Mouse (Mus musculus): ENCODE data around the gene Adck2. TPM values are rescaled to one million over a fixed set of nuclear protein-coding genes. Genes with fewer than 3 reads are reported as not detected.

Adck2 gene
- total RNA-seq, 2 experiments from 2014 or later, result 30.7 to 35.1 TPM

DNA sequence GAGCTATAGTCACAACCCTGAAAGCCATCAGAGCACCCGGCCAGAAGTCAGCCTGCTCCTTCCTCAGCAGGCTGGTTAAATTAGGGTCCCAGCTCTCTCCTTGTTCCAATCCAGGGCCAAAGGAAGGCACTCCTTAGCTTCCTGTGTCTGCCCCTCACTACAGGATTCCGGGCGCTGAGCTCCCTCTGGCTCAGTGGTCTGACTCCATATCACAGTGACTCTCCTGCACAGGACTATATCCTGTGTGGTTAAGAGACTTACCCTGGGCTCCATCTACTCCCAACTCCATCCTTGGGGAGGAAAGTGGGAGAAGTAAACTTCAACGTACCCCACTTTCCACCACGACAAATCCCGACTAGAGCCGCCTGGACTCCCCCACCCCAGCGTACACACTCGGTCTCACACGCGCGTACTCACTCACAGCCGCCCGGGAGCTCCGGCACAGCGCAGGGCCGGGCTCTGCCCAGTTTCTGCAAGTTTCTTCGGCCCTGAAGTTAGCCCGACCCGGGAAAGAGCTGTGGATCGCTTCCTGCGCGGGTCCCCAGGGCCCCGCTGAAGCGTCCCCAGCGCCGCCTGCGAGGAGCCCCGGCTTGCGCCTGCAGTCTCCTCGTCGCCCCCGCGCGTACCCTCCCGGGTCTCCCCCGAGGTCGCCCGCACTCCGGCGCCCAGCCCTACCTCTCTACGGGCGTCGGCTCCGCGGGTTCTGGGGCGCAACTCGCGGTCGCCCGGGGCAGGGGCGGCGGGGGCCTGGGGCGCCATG, 16.6 kb upstream of the Adck2 start:
- DNase-seq (ENCODE audit: low spot score in 2 of 2), result peak in 1 of 2 experiments; percentile 27

DNA sequence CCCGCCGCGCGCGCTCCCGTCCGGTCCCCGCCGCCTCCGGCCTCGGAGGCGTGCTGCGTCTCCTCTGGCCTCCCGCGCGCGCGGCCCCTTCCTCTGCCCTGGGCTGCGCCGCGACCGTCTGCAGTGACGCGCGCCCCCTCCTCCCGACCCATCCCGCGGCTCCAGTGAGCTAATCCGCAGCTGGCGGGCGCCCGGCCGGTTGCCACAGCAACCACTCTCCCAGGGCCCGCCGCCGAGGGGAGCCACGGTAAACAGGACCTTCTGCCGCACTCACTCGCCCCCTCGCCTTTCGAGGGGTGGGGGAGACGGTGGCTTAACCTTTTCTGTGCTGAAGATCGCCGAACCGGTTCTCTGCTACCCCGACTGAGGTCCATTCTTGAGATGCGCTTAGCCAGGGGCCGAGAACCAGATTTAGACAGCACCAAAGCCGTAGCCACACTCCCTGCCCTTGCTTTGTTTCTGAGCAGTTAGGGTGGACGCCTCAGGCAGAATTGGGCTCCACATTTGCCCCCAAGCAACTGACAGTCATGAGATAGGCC, 15.9 kb upstream of the Adck2 start, which contains the start of gene Dennd2a:
Gene Dennd2a, minus strand, starts transcription at position 145 of the 539 bp plus-strand sequence.
- peak; percentile 80 to 87 for DNase-seq (ENCODE audit: low spot score in 2 of 2)

DNA sequence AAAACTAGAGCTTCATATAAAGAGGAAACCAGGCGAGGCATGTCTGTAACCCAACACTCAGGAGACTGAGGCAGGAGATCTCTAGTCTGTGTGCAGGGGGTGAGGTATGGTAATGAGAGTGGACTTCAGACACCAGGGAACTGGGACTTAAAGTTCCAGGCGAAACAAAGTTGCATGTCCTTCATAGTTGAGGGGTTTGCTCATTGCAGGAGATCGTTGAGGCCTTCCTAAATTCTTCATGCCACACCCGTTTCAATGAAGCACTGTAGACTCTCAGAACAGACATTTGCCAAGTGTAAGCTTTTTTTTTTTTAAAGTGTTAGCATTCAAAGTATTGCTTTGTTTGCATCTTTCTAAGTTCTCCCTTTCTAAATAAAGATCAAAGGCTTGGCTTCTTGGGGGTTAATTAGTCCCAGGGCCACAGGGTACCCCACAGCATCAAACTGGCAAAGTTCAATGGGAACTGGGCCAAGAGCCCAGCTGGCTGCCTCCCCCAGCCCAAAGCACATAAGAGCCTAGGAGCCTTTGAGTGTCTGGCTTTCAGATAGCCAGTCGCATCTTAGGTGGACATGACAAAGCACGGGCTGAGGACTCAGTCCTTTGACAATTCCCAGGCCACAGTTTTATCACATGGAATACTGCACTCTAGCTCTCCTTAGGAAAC, 14.3 kb upstream of the Adck2 start:
- DNase-seq (ENCODE audit: low spot score in 2 of 2), result no peak

DNA sequence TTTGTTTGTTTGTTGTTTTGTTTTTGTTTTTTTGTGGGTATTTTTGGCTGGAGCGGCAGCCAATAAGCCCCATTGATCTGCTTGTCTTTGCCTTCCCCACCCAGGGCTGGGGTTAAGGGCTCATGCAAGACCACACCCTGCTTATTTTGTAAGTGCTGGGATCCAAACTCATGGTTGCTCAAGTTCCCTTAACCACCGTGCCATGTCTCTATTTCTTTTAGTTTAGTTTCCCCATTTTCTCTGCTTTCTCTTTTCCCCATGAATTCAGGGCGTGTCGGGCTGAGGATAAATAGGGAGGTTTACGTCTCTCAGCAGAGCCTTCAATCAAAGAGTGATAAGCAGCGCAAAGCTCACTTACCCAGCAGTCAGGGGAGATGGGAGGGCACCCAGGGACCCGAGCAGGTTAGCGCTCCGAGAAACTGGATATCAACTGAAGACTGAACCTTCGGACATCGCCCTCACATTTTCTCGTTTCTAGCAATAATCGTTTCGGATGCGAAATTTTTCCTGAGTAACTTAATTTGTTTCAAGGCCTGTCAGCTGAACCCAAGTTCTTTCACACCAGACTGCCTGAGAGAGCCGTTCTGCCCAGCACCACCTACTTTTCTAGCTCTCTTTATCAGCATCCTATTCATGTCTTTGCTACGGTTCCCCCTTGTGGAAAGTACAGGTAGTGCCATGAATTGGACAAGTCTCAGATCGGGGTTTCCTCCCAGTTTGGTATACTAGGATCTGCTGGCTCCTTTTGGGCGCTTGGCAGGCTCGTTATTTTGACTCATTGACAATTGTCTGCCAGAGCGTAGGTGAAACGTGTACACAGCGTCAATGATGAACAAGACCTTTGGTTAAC, 11.3 kb upstream of the Adck2 start:
- peak; percentile 86 to 87 for DNase-seq (ENCODE audit: low spot score in 2 of 2)

DNA sequence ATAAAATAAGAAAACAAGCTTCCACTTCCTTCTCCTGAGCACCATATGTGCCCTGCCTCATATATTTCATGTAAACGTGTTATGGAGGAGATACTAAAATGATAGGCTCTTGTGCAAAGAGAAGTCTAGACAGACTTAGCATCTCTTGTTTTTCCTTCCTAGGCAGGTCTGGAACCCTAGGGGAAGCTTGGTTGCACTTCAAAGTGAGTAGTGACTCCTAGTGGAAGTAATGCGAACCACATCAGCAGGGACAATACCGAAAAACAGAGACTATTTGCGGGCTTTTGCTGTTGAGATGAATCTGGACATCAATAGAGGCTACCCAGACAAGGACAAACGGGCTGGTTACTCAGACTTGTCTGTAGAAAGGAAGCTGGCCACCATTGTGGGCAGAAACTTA, 6.1 kb upstream of the Adck2 start:
- DNase-seq (ENCODE audit: low spot score in 2 of 2), result no peak

DNA sequence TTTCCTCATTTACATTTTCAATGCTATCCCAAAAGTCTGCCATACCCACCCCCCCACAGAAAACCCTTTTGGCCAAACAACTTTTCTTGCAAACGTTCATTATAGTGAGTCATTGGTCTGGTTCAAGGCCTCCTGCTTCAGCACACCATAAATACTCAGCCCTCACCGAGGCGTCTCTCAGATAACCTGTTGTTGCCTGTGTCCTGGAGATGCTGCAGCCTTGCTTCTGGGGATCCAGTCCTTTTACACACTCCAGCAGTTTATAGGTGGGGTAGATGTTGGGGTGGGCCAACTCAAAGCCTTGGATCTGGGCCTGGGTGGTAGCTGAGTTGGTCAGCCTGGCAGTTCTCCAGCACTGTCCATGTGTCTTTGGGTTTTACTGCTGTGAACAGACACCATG, 3.2 kb upstream of the Adck2 start:
- no peak for DNase-seq (ENCODE audit: low spot score in 2 of 2)

DNA sequence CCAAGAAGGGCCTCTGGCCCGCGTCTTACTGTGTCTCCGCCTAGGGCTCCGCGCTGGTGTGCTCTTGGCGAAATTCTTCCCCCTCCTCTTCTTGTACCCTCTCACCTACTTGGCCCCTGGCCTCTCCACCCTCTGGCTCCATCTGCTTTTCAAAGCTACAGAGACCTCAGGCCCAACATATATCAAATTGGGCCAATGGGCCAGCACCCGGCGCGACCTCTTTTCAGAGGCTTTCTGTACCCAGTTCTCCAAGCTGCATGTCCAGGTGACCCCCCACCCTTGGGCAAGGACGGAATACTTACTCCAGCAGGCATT, 839 bp downstream of the Adck2 start:
- DNase-seq (ENCODE audit: low spot score in 2 of 2), result no peak

DNA sequence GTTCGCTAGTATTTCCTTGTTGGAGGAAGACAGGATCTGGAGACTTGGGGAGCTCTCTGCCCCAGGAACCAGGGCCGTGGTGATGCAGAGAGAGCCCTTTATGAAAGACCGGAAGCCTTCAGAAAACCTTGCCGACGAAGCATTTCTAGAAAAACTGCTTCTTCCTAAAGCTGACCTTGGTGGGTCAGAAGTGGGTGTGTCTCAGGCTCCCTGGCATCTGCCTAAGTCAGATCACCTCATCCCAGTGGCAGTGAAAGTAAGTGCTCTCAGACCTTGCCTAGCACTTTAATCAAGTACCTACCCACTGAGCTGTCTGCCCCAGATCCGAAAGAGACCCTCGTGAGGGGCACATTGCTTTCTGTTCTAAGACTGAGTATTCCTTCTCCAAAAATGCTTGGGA, 1.3 kb downstream of the Adck2 start:
- DNase-seq (ENCODE audit: low spot score in 2 of 2), result no peak

DNA sequence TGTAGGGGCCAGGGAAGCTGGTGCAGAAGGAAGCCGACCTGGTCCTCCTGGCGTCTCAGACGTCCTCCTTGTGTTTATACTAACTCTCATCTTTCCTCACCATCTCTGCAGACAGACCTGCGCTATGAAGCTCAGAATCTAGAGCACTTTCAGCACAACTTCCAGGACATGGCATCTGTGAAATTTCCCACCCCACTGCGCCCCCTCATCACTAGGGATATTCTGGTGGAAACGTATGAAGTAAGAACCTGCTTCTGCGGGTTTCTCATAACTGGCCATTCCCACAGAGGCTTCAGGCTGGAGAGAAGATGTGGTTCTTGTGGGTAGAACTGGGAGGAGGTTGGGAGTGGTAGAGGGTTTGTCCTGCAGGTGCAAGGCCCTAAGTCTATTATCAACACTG, 5.9 kb downstream of the Adck2 start:
- DNase-seq (ENCODE audit: low spot score in 2 of 2), result peak; percentile 25 to 55

DNA sequence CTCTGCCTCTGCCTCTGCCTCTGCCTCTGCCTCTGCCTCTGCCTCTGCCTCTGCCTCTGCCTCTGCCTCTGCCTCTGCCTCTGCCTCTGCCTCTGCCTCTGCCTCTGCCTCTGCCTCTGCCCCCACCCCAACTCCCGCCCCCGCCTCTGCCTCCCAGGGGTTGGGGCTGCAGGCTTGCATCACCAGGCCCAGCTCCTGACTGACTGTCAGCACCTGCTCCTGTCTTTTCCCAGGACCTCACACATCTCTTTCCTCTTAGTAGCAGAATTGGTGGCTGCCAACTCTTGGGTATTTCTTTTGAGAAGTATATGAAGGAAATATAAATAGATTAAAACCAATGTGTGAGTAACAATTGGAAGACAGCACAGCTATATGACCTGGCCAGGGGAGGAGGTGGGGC, 6.9 kb downstream of the Adck2 start:
- no peak for DNase-seq (ENCODE audit: low spot score in 2 of 2)

DNA sequence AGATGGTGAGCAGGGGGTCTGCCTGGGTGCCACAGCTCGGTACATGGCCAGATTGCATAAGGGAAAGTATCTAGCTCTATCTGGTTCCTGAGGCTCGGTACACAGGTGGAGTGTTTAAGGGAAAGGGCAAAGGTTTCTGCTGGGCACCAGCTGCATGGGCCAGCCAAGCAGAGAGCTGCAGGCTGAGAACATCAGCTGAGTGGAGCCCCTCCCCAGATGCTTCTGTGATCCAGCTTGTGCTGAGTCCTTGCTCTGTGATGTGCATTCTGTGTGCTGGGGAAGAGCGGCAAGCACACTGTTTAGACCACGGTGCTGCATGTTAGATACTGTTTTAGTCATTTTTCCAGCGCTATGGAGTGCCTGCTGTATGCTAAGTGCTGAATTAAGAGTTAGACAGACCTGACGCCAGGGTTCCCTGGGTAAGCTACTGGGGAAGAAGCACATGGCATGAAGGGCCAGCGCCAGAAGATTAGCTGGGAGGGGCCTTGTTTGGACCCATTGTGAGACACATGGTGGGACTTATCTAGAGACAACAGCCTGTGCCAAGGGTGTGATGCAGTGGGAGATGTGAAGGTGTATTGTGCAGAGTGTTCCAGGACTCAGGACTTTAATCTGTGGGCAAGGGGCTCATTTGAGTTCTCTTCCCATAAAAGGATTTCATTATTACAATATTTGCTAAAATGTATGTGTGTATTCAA, 7.6 kb downstream of the Adck2 start:
- DNase-seq (ENCODE audit: low spot score in 2 of 2), result no peak

DNA sequence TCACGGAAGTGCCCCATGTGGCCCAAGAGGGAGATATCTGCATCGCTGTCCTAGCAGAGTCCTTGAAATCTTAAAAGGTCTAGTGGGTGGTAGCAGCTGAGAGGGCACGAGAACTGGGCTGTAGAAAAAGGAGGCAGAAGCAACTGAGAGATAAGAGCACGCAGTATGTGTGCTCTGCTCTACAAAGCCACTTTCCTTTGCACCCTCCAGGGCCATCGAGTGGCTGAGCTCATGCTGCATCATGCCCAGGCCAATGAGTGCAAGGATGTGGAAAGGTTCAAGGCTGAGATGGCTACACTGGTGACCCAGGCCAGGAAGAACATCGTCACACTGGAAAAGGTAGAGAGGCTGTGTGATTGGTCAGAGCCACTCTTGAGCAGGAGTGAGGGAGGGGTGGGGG, 11.8 kb downstream of the Adck2 start, which contains the start of gene Gm42420:
Gene Gm42420, plus strand, starts transcription at position 237 of the 400 bp plus-strand sequence.
- no peak for DNase-seq (ENCODE audit: low spot score in 2 of 2)

DNA sequence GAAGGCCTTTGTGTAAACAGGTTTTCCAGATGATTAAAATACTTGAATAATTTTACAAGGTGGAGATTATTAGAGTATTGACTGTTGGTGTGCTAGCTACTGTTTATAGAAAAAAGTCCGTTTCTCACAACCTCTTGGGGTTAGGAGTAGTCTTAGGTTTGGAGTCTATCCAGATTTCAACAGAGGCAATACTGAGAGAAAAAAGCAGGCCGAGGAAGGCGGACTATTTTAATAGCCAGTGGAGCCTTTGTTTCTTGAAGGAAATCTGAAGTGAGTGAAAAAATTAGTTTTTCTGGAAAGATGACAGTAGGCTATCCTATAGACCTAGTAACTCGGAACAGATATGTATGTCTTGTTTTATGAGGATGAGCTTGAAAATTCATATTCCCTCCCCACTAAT, 17.8 kb downstream of the Adck2 start:
- no peak for DNase-seq (ENCODE audit: low spot score in 2 of 2)

DNA sequence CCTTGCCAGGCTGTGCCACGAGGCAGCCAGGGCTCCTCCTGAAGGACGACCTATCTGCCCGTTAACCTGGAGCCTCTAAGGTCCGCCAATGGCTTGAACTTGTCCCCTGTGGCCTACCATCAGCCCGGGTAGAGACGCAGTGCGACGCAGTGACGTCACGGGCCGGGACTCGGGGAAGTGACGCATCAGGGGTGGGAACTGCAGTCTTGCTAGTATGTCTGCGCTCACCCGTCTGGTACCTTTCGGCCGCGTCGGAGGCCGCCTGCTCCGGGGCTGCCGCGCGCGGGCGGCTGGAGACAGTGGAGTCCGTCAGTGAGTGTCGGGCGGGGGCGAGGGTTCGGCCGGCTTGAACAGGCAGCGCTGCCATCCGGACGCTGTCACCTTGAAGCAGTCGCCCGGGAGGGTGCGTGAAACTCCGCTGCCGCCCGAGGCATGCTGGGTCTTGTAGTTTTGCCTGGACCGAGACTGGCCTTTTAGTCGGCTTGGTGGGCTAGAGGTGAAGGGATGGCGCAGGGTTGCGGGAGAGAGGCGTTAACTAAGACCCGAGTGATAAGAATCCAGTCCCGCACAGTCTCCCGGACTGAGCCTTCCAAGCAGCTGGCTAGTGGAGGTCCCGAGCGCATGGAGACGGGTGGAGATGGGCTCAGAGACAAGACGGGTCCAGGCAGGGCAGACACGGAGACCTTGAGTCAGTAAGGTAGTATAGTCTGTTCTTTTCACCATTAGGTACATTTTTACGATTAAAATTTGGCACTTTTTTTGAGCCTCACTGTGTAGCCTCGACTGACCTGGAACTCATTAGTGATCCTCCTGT, 18.9 kb downstream of the Adck2 start, which contains the start of gene Ndufb2:
Gene Ndufb2, plus strand, starts transcription at position 174 of the 814 bp plus-strand sequence.
- peak; percentile 95 to 96 for DNase-seq (ENCODE audit: low spot score in 2 of 2)

DNA sequence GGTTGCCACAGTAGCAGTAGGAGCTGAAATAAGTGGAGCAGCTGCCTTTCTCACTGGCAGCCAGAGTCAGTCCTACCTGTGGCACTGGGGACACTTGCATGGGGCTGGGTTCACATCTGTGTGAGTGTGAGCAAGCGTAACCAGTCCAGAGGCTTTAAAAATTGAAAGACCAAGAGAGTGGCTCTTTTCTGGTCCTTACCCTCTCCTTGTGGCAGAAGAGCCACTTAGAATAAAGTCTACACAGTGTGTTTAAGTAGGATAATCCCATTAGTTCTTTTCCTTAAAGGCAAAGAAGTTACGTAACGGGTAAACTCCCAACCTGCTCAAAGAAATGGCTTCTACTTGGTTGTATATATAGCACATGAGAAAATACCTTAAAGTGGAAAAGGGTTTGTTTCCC, 27.2 kb downstream of the Adck2 start:
- no peak for DNase-seq (ENCODE audit: low spot score in 2 of 2)

DNA sequence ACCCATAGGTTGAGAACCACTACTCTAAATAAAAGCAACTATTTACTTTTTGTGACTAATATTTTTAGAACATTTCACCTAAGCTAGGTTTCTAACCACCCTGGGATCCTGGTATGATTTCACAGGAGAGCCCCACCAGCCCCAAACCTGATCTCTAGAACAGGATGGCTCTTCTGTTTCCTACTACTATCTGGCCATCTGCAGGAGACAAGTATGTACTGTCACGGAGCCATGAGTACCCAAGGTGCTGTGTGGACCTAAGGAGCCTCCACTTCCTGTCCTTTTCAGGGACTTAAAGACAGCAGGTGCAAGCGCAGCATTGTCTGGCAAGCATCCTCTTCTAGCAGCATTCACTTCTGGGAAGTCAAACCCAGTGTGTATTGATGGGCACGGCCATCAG, 28.2 kb downstream of the Adck2 start:
- no peak for DNase-seq (ENCODE audit: low spot score in 2 of 2)

DNA sequence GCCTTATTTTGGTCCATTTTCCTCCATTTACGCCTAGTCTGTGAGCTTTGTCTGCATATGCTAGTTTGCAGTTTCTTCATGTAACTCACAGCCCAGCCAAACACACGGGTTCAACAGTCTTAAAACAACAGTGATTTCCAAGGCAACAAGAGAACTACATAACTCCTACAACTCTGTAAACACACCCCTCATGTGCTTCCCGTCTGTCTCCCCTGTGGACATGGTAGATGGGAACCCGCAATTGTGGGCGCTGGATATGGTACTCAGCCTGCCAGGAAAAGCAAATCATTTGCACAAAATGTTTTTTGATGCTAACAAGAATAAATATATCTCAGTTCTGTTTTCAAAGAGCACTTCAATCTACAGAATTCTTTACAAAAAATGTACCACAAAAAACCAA, 30.9 kb downstream of the Adck2 start:
- DNase-seq (ENCODE audit: low spot score in 2 of 2), result peak in 1 of 2 experiments; percentile 32

DNA sequence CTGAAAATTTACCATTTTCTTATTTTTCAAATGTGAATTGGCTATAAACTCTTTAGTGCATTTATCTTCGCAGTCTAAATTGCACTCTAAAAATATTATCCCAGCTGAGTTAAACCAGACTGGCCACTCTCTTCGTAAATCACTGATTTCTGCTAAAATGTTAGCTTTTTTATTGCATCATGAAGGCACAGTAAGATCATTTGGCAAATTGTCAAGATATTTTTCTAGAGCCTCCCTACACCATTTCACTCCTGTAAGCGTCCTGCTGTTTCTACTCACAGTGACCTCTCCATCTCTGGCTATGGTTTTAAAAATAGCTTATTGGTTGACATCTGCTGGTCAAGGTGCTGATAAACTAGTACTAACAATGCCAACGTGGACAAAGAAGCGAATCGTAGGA, 32.4 kb downstream of the Adck2 start:
- DNase-seq (ENCODE audit: low spot score in 2 of 2), result no peak

DNA sequence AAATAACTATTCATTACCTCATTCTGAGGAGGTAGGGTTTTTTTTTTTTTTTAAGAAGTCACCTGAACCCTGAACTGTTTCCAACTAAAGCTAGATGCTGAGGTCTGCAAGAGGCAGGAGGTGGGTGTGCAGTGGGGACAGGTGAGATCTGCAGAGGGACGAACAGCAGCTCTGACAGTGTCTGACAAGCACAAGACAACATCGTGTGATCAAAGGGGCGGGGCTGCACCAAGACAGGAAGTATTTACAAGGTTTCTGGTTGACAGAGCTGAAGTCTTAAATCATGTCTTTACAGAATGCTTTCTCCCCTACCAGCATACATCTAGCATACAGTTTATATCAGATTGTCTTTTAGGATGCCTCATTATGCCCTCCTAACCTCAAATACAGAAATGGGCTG, 33.2 kb downstream of the Adck2 start:
- no peak for DNase-seq (ENCODE audit: low spot score in 2 of 2)

DNA sequence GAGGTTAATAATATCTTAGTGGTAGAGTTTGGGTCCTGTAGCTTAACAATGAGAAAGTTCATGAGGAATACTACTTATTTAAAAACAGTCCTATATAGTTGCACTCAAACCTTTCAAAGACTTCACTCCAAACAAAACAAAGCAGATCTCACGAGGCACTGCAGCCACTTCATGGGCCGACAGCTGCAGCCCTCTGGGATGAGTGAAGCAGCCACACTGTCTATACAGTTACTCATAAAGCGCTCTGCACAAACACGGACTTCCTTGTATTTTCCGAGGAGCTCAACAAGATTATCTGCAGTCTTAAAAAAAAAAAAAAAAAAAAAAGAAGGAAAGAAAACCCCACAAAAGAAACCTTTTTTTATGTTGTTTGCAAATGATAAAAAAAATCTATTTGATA, 33.7 kb downstream of the Adck2 start:
- DNase-seq (ENCODE audit: low spot score in 2 of 2), result no peak

Data from left cerebral cortex, adult 18-20 months (tissue).